Mouse (Mus musculus) stomach, embryonic 15.5 days (tissue): ENCODE results near the gene Ifngr2. TPM values are rescaled to one million over a fixed set of nuclear protein-coding genes. Genes with fewer than 3 reads are reported as not detected.

Source experiments
- ATAC-seq: fragments of 200-750 bp; cut with Nextera tagmentation; 2 replicates; pipeline ENCODE4 v1.8.0; 2017; ENCODE audit warnings: low read depth, moderate number of reproducible peaks, moderate TSS enrichment; ENCODE audit not compliant: insufficient read depth, low FRiP score
- H3K27ac ChIP-seq: fragments of 300-500 bp; sonication (generic); 2 replicates; pipeline ENCODE4 v1.5.1; 2015; ENCODE audit warnings: mild to moderate bottlenecking, inconsistent platforms
- H3K27me3 ChIP-seq: fragments of 300-500 bp; sonication (generic); replicated peaks from 2 replicates; pipeline ENCODE4 v1.6.1; 2015; ENCODE audit warnings: inconsistent platforms
- H3K36me3 ChIP-seq: fragments of 300-500 bp; sonication (generic); 2 replicates; pipeline ENCODE4 v1.6.1; 2015; ENCODE audit warnings: inconsistent platforms
- H3K4me1 ChIP-seq: fragments of 300-500 bp; sonication (generic); 2 replicates; pipeline ENCODE4 v1.6.1; 2015; ENCODE audit warnings: inconsistent platforms
- H3K4me2 ChIP-seq: fragments of 300-500 bp; sonication (generic); 2 replicates; pipeline ENCODE4 v1.6.1; 2015; ENCODE audit warnings: mild to moderate bottlenecking, inconsistent platforms
- H3K4me3 ChIP-seq: fragments of 300-500 bp; sonication (generic); replicated peaks from 2 replicates; pipeline ENCODE4 v1.5.1; 2015; ENCODE audit warnings: inconsistent platforms
- H3K9ac ChIP-seq: fragments of 300-500 bp; sonication (generic); 2 replicates; pipeline ENCODE4 v1.6.1; 2015; ENCODE audit warnings: inconsistent platforms
- H3K9me3 ChIP-seq: fragments of 300-500 bp; sonication (generic); 2 replicates; pipeline ENCODE4 v1.6.1; 2016; ENCODE audit warnings: inconsistent platforms
- whole genome bisulfite sequencing: fragments of 180-500 bp; shearing (Covaris S2); methylation state at CpG from one replicate; pipeline ENCODE4 v1.1.7; 2015; 5-methylcytosine and 5-hydroxymethylcytosine counted together
- polyA plus RNA-seq: library from polyadenylated mRNA; unstranded; fragments of >200 nt; fragmentation: Nextera tagmentation; extraction: Ambion mirVana; gene quantifications from 2 replicates; pipeline ENCODE4 v1.2.1, GENCODE M21; 2015

Gene Ifngr2
- polyA plus RNA-seq, 1 experiment from 2014 or later = 49.3 TPM

DNA sequence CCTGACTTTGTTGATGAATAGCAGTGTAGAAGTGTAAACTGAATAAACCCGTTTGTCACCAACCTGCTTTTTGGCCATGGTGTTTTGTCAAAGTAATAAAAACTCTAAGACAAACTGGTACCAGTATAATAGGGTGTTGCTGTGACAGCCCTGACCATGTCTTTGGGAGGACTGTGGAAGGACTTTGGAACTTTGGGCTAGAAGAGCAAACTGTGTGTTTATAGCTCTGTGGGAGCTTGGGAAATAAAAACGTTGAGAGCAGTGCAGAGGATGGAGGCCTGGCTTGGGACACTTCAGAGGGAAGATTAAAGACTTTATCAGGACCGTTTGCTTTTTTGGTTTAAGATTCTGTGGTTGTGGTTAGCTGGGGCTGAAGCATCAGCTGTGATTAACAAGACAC is 24.2 kb downstream of the Ifngr2 start:
- Histone ChIP-seq H3K4me2 (no peak overlapping the region), H3K9me3 (no peaks in the 10 kb centered on the region), H3K4me1 (no peaks in the 10 kb centered on the region), H3K9ac (no peak overlapping the region), H3K36me3 (no peaks in the 10 kb centered on the region), H3K27ac (no peak overlapping the region), H3K4me3 (no peak overlapping the region), H3K27me3 (no peaks in the 10 kb centered on the region)
- no peak for ATAC-seq
- 48% methylated on average over 3 of the region's 3 CpGs for WGBS

DNA sequence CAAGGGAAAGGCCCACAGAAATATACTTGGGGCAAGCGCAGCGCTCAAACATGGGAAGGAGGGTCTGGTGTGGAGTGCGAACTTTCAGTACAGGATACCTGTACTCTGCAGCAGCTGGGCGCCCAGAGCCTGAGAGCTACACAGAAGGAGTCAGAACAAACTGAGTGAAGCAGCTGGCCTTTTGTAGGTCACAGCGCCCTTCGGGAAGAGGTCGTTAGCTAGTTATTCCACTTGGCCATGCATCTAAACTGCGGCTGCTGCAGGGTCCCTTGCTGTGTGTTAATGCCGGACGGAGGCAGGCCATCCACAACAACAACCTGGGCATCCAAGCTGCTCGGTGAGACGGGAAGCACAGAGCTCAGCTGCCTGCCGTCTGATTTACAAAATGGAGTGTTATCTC is 28.3 kb downstream of the Ifngr2 start:
- WGBS = 74% methylated on average over 13 of the region's 13 CpGs
- Histone ChIP-seq H3K36me3 (no peaks in the 10 kb centered on the region), H3K9ac (no peak overlapping the region), H3K27me3 (no peaks in the 10 kb centered on the region), H3K4me1 (no peaks in the 10 kb centered on the region), H3K27ac (no peak overlapping the region), H3K4me3 (no peak overlapping the region), H3K4me2 (no peak overlapping the region), H3K9me3 (no peaks in the 10 kb centered on the region)
- no peak for ATAC-seq

DNA sequence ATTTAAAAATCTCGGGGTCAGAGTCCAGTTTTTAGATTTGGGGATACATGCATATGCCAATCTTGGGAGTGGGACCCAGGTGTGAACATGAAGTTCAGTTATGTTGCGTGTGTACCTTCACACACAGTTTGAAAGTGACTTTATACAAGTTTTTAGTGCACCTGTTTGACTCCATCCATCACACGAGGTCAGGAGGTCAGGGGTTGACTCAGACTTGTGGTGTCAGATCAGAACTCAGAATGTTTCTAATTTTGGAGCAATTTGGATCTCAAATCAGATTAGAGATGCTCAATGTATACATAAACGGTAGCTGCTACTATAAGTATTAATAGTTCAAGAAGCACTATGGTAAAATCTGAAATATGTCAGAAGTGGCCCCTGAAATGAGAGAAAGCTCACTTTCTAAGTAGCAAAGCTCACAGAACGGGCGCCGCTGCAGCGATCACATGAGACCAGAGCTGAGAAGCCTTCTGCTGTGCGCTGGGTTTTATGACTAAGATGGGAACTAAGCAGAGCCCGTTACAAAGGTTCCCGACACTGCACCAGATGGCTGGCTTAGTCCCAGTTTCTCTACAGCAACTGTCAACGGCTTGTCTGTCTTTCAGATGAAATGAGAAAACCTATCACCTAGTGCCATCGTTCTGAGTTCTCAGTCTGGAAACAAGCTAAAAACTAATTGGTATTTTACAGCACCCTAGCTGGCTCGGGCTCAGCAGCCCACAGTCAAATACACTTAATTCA is 32.3 kb downstream of the Ifngr2 start:
- WGBS = 83% methylated on average over 14 of the region's 14 CpGs
- Histone ChIP-seq H3K4me1 (no peaks in the 10 kb centered on the region), H3K27ac (no peak overlapping the region), H3K27me3 (no peaks in the 10 kb centered on the region), H3K36me3 (no peaks in the 10 kb centered on the region), H3K4me2 (no peak overlapping the region), H3K4me3 (no peak overlapping the region), H3K9me3 (no peaks in the 10 kb centered on the region), H3K9ac (no peak overlapping the region)
- ATAC-seq = no peak

DNA sequence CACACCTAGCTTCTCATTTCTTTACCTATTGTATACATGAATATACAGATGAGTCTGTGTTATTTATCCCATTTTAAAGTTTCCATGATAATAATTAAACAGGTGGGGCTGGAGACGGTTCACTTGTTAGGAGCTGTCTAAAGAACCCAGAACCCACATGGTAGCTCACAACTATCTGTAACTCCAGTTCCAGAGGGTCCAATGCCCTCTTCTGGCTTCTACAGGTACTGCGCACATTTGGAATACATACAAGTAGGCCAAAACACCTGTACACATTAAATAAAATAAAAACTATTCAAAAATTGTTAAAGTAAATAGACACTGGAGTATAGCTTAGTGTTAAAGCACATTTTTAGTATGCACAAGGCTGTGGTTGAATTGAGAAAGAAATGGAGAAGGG is 35.4 kb downstream of the Ifngr2 start:
- Histone ChIP-seq H3K4me1 (no peaks in the 10 kb centered on the region), H3K27ac (no peak overlapping the region), H3K4me3 (no peak overlapping the region), H3K36me3 (no peaks in the 10 kb centered on the region), H3K27me3 (no peaks in the 10 kb centered on the region), H3K9ac (no peak overlapping the region), H3K4me2 (no peak overlapping the region), H3K9me3 (no peaks in the 10 kb centered on the region)
- 72% methylated on average over 2 of the region's 2 CpGs for WGBS
- no peak for ATAC-seq

DNA sequence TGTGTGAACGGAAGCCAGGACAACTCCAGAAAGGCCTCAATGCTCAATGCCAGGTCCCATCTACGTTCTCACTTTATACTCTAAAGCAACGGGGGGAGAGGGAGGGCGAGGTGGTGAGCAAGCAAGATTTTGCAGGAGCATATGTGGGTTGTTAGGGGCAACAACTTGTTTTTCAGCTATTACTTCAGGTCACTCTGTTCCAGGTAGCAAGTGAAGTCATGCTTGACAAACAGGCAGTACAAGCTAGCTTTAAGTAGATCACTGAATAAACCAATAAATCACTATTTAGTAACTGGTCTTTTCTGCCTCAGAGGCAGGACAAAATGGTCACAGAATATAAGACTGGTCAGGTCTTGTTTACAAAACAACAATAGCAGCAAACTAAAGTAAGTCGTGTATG is 38.7 kb downstream of the Ifngr2 start:
- 82% methylated on average over 5 of the region's 5 CpGs for WGBS

DNA sequence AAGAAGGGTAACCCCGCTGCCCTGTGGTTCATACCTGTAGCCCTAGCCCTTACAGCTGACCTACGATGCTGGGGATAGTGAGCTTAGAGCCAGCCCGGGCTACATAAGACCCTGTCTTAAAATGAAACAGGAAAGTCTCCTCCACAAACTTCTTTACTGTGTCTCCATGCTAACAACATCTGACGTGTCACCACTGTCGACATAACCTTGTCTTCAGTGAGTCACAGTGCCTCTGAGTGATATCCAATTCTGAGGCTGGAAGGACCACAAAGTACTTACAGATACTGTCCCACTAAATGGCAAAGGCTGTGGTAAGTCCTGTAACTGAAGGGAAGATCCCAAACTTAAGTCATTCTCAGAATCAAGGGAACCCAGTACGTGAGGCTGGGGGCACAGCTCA is 39.4 kb downstream of the Ifngr2 start:
- Histone ChIP-seq H3K4me1 (no peaks in the 10 kb centered on the region), H3K4me2 (no peak overlapping the region), H3K9ac (no peak overlapping the region), H3K27me3 (no peaks in the 10 kb centered on the region), H3K9me3 (no peaks in the 10 kb centered on the region), H3K27ac (no peak overlapping the region), H3K36me3 (no peaks in the 10 kb centered on the region), H3K4me3 (no peak overlapping the region)
- WGBS = 89% methylated on average over 6 of the region's 6 CpGs
- no peak for ATAC-seq

More for the DNA sequence above, 38.7 kb downstream of the Ifngr2 start:
- Histone ChIP-seq H3K9ac (no peak overlapping the region), H3K27ac (no peak overlapping the region), H3K9me3 (no peaks in the 10 kb centered on the region), H3K4me1 (no peaks in the 10 kb centered on the region), H3K27me3 (no peaks in the 10 kb centered on the region), H3K4me2 (no peak overlapping the region), H3K4me3 (no peak overlapping the region), H3K36me3 (no peaks in the 10 kb centered on the region)
- no peak for ATAC-seq

DNA sequence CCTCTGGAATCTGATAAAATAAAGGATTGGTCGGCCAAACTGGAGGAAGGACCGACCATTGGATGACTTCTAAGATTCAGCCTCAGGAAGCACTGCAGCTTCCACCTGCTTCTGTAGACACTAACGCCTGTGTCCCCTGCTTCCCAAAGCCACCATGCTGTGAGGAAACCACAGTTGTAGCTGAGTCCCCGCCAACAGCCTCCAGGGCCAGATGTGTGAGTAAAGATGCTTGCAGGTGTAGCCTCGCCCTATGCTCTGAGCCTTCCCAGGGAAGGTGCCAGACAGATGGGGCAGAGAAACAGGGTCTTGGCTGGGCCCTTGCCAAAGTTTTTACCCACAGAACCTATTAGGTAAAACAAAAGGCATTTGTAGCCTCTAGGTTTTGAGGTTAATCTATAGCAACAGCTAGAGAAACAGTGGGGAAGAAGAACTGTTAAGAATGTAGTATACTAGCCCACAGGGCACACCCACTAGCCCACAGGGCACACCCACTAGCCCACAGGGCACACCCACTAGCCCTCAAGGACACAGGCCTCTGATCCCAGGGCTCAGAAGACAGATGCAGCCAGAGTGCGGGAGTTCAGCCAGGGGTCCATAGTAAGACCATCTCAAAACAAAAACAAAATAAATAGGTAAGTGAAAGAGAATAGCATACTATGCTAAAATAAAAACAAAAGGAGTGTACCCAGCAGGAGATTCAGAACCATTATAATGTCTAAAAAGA is 41.0 kb downstream of the Ifngr2 start:
- Histone ChIP-seq H3K27me3 (no peaks in the 10 kb centered on the region), H3K9ac (no peak overlapping the region), H3K9me3 (no peaks in the 10 kb centered on the region), H3K4me1 (no peaks in the 10 kb centered on the region), H3K4me3 (no peak overlapping the region), H3K27ac (no peak overlapping the region), H3K4me2 (no peak overlapping the region), H3K36me3 (no peaks in the 10 kb centered on the region)
- 67% methylated on average over 6 of the region's 6 CpGs for WGBS
- ATAC-seq = no peak

DNA sequence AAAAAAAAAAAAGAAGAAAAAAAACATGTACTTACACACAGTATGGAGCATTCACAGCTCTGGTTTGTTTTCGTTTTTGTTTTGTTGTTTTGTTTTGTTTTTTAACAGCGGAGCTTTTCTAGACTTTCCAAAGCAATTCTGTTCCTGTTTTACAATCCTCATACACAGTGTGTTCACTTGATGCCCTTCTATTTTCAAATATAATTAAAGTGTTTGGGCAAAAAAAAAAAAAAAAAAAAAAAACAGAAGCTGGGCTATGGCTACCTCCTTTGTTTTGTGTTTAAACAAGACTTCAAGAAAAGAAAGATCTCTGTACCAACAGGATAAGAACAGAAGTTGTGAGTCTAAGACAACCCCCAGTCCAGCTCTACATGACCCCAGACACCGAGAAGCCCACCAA is 41.8 kb downstream of the Ifngr2 start:
- H3K9me3 ChIP-seq = no peaks in the 10 kb centered on the region
- 87% methylated on average over 3 of the region's 3 CpGs for WGBS
- H3K9ac ChIP-seq = no peak overlapping the region
- no peak overlapping the region for H3K27ac ChIP-seq
- H3K4me3 ChIP-seq = no peak overlapping the region
- H3K4me2 ChIP-seq = no peak overlapping the region
- ATAC-seq = no peak
- H3K27me3 ChIP-seq = no peaks in the 10 kb centered on the region
- no peaks in the 10 kb centered on the region for H3K4me1 ChIP-seq
- H3K36me3 ChIP-seq = no peaks in the 10 kb centered on the region

DNA sequence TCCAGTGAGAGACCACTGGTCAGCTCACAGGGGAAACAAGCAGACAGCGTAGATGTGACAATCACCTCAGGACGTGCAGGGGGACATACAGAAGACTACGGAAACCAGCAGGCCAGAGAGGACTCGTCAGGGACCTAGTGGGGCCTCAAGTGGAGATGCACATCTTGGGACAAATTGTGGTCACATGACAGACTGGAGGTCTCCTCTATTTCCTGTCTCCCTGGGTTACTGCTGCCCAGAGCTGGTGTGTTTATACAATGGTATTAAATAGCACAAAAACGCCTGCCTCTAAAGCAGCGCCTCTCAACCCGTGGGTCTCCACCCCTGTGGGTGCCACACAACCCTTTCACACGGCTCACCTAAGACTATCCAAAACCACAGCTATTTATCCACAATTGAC is 45.3 kb downstream of the Ifngr2 start:
- Histone ChIP-seq H3K4me2 (no peak overlapping the region), H3K9me3 (no peaks in the 10 kb centered on the region), H3K36me3 (no peaks in the 10 kb centered on the region), H3K27me3 (no peaks in the 10 kb centered on the region), H3K27ac (no peak overlapping the region), H3K4me1 (no peaks in the 10 kb centered on the region), H3K9ac (no peak overlapping the region), H3K4me3 (no peak overlapping the region)
- ATAC-seq = no peak; the same call in 1 of the 2 replicates
- WGBS = 41% methylated on average over 8 of the region's 8 CpGs

DNA sequence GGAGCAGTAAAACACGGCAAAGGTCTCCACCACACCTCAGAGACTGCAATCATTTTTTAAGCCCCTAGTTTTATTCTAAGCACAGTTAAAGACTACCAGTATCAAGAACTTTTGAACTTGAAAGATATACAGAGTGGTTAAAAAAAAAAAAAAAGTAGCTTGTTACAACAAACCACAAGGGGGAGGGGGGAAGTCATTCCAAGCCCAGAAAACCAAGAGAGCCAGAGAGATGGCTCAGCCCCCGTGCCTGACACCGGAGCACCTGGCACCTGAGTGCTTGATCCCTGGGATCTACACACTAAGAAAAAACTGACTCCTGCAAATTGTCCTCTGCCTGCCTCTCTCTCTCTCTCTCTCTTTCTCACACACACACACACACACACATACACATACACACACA is 46.4 kb downstream of the Ifngr2 start:
- H3K36me3 ChIP-seq = no peaks in the 10 kb centered on the region
- H3K27me3 ChIP-seq = no peaks in the 10 kb centered on the region
- no peaks in the 10 kb centered on the region for H3K4me1 ChIP-seq
- H3K27ac ChIP-seq = no peak overlapping the region
- no peak overlapping the region for H3K4me2 ChIP-seq
- H3K9ac ChIP-seq = no peak overlapping the region
- no peaks in the 10 kb centered on the region for H3K9me3 ChIP-seq
- ATAC-seq = no peak
- 41% methylated on average over 3 of the region's 3 CpGs for WGBS
- H3K4me3 ChIP-seq = no peak overlapping the region

DNA sequence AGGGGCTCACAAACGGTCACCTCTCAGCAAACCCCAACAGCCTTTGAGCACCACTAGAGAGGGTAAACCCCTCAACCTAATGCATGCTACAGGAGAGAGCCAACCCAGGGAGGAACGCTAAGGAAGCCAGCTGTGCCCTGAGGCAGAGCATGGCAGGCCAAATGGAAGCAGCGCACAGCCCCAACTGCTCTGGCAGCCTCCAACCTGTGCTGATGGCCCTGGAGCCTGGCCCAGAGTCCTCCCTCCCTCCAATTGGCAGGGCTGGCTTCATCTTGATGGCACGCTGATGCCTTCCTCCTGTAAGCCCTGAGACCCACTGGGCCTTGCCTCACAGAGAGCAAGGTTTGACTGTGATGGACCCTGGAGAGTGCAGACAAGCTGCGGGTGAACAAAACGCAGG is 48.2 kb downstream of the Ifngr2 start:
- H3K4me2 ChIP-seq = no peak overlapping the region
- 85% methylated on average over 6 of the region's 6 CpGs for WGBS
- H3K4me3 ChIP-seq = no peak overlapping the region
- no peak overlapping the region for H3K27ac ChIP-seq
- H3K36me3 ChIP-seq = no peaks in the 10 kb centered on the region
- no peaks in the 10 kb centered on the region for H3K9me3 ChIP-seq
- no peak overlapping the region for H3K9ac ChIP-seq
- H3K27me3 ChIP-seq = no peaks in the 10 kb centered on the region
- ATAC-seq = no peak
- no peaks in the 10 kb centered on the region for H3K4me1 ChIP-seq

DNA sequence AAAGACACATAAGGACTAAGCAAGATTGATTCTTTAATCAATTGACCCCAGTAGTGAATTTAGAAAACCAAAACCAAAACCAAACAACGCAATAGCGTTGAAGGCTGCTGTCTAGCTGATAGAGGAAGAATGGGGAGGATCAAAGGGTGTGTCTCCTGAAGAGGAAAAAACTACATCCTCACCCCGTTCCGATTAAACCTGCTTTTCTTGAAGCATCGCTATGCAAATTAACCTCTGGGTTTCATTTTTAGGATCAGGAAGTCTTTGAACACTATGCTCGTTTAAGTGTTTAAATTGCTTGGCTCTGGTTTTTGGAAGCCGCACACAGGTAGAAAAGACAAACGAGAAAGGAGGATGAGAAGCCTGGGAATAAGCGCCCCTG is 49.5 kb downstream of the Ifngr2 start:
- H3K4me3 ChIP-seq = peak overlapping the region; percentile 80
- no peaks in the 10 kb centered on the region for H3K4me1 ChIP-seq
- H3K9ac ChIP-seq = no peak overlapping the region
- peak overlapping the region; percentile 88 for H3K4me2 ChIP-seq
- WGBS = 16% methylated on average over 9 of the region's 9 CpGs
- H3K9me3 ChIP-seq = no peaks in the 10 kb centered on the region
- H3K36me3 ChIP-seq = no peaks in the 10 kb centered on the region
- H3K27me3 ChIP-seq = no peaks in the 10 kb centered on the region
- no peak for ATAC-seq
- no peak overlapping the region for H3K27ac ChIP-seq
